Mouse (Mus musculus): ENCODE measurements around the gene Tshz3.

Tshz3 gene

DNA sequence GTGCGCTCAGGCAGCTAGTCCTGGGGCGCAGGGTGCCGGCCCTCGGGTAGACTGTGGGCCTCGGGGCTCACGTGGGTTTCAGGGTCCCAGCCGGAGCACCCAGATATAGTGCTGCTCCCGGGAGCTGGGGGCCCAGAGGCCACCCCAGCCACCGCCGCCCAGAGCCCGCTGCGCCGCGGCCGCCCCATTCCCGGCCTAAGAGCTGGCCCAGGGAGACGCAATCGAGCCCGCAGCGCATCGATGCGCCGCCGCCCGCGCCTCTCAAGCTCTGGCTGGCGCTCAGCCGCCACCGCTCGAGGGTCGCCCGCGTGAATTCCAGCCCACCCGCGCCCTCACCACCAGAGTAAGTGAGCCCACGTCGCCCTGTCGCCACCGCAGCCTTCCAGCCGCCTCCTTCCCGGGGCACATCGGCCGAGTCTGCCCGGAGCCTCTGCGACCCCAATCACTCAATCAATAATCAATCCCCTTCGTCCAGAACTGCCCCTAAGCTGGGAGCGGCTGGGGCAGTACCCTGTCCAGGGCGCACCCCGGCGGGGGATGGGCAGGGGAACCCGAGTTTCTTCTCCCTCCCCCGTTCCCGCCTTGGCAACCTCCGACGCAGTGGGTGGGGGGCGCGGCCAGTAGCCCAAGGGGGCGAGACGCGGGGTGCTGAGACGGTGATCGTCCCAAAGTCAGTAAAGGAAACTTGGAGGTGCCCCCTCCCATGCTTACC, 1.4 kb upstream of the Tshz3 start:
- DNase-seq (ENCODE audit: low read depth, low spot score): no peak

DNA sequence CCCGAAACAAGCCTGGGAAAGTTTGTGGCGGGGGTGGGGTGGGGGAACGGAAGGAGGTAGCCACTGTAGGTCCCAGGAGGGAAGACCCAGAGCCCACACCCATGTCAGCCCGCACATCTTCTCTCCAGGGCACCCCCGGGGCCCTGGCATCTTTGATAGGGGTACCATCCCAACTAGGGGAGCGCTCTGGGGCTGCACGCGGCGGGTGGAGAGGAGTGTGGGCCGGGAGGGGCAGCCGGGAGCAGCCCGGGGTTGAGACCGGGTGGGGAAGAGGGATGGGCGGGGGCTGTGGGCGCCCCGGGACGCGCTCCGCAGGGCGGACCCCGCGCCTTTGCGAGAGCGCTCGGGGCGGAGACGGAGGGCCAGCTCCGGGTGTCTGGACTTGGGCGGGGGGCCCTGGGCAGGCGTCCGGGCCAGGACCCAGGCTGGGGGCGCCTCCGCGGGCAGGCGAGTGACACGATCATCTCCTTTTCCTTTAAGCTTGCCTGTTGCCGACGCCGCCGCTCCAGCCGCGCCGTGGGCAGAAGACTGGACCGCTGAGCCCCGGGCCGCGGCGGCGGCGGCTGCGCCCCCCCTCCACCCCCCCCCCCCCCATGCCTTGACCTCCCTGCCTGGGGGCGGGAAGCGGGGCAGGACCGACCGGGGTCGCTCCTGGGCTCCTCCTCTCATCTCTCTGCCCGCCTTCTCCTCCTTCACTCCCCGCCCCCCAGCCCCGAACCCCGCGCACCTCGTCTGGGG, 631 bp upstream of the Tshz3 start:
- DNase-seq (ENCODE audit: low read depth, low spot score): no peak

DNA sequence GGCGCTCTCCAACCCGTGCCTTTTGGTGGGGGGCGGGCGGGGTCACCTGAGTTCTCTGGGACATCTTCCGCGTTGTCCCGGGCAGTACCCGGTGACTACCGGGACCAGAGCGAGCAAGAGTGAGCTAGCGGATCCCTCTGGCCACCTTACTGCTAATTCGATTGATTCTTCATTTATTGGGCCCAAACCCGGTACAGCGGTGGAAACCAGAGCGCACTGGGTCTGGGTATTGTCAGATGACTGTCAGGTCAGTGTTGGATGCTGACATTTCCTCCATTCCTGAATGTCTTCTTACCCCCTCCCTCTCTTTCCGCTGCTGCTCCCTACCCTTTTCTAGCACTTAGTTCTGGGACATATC, 650 bp downstream of the Tshz3 start:
- DNase-seq (ENCODE audit: low read depth, low spot score): no peak

DNA sequence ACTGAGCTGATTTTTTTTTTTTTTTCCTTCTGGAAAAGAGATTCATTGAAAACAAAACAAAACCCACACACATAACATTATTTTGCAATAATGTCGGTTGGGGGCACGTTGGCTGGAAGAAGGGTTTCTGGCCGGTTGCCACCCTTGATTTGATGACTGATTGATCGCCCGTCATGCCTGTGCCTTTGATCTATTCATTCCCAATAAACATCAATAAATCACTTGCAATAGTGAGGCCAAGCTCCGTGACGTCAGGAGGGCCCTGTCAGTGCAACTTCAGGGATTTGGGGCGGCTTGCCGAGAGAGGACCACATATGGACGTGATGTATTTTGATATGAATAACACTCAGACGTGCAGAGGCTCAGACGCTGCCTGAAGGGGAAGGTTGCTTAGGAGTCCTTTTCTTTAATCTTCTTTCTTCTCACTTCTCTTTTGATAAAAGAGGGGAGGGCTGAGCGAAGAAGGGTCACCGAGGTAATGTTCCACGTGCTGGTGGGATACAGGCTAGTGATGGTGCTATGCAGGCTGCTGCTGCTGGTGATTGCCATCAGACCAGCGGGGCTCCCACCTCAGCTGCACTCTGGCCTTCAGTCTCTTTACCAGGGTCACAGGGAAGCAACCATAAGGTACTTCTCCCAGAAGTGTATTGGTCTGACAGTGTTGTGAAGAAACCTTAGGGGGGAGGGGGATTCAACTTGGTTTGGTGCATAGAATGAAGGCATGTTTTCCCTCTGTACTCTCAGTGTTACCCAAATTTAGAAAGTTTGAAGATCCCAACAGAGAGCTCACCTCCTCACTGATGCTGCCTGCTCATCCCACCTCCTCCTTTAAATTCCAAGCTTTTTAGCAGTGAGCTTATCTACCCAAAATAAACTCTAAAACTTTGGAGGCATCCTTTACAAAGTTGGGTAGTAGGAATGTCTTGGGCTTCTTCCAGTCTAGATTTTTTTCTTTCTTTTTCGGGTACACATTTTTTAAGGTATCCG, 1.4 kb downstream of the Tshz3 start:
- DNase-seq (ENCODE audit: low read depth, low spot score): no peak

DNA sequence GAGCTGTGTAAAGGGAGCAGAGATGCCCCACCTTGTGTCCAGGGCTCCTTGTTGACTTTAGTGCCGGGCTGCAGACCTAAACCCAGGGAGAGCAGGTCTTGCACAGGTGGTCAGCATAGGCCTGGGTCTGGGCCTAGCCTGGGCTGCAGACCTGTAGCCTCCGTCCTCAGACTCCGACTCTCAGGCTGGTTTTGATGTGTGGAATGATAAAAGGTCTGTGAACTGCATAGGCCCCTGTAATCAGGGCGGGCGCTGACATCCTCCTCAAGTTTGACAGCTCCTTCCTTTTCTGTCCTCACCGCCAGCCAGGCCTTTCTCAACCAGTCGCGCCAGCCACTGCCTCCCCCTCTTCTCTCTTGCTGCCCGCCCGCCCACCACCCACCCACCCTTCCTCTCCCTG, 8.7 kb downstream of the Tshz3 start:
- DNase-seq (ENCODE audit: low read depth, low spot score): no peak

DNA sequence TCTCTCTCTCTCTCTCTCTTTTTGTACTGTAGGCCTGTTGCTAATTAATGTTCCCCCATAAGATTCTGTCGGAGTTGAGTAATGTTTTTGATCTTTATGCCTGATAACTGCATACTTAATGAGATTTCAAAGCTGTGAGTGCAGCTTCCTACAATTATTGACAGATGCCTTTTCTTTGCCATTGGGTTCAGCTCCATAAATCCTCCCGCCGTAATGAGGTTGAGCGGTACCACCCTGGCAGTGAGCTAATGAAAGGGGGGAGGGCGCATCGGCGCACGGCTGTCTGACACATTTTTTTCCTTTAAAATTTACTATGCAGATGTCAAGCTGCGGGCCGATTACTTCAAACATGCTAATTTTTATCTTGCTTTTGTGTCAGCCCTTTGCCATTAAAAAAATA, 9.3 kb downstream of the Tshz3 start:
- no peak for DNase-seq (ENCODE audit: low read depth, low spot score)

DNA sequence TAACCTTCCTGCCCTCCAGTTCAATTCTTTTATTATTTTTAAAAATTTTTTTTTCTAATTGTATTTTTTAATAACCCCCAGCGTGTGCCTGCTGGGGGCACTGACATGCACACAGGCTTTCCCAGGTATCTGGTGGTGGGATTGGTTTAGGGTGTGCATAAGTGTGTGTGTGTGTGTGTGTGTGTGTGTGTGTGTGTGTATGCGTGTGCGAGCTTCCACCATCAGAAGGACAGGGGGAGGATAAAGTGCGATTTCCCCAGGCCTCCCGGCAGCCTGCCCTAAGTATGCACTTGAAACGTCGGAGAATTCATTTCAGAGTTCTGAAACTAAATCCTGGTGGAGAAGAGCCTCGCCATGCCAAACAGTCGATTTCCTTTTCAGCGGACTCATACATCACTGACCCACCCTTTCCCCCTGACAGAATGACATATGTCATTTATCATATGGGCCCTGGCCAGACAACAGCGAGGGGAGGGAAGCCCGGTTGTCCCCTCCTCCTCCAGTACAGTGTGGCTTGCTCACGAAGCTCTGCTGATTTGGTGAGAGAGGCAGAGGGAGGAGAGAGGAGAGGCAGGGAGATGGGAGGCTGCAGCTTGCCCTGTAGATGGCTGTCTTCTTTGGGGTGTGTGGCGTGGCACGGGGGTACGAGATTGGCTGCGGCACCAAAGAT, 9.9 kb downstream of the Tshz3 start:
- no peak for DNase-seq (ENCODE audit: low read depth, low spot score)

DNA sequence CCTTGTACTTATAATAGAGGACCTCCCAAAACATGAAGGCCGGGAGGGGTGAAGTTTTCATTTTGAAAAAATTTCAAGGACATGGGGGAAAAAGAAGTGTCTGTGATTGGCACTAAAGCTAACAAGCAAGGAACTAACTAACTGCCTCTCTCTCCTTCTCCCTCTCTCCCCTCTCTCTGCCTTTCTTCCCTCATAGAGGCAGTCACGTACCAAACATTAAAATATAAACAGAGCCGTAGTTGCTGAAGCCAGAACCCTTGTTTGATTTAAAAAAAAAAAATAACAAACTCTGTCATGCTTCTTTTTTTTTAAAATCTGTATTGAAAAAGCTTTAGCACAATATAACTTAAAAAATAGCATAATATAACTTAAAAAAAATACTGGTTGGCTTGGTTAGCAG, 10.9 kb downstream of the Tshz3 start:
- no peak for DNase-seq (ENCODE audit: low read depth, low spot score)

DNA sequence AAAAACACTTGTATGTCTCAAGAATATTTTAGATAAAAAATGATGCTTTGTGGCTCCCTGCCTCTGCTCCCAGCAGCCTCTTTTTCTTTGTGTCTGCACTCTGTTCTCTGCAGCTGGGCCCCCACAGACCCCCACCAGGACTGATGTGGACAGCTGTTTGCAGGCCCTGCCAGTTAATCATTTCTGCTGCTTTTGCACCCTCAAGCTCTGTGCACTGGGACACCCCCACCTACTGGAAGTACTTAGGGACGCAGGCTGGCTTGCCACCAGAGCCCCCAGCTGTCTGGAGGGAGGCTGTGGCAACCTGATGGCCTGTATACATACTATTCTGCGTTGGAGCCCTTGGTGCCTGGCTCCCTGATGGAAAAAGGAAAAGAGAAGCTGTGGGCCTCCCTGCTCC, 11.3 kb downstream of the Tshz3 start:
- no peak for DNase-seq (ENCODE audit: low read depth, low spot score)

DNA sequence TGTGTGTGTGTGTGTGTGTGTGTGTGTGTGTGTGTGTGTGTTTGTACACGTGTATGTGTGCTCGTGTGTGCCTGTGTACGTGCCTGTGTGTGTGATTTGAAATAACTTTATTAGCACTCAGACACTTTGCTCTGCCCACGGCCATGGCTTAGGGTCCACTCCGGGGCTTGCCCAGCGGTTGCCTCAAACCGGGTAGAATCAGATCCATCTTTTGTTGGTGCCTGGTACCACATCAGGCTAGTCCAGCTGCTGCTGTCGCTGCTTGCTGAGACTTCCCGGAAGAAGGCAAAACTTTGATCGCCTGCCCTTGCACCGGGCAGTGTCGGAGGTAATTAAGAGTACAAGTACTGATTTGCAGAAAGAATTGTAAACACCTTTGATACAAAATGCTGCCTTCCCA, 12.1 kb downstream of the Tshz3 start:
- no peak for DNase-seq (ENCODE audit: low read depth, low spot score)

DNA sequence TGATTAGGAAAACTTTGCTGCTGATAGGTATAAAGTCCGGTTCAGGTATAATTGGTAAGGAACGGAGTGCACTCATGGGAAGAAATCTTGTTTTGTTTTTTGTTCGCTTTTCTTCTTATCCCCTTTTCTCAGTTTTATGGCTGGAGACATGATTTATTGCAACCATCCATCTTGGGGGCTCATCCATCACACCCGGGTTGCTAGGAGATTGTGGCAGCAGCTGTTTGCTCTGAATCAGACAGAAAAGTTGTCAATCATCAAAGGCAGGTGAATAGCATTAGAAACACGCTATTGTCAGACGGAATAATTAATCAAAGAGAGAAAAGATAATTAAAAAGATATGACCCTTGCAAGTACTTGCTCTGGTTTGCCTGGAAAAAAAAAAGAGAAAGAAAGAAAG, 12.5 kb downstream of the Tshz3 start:
- no peak for DNase-seq (ENCODE audit: low read depth, low spot score)

DNA sequence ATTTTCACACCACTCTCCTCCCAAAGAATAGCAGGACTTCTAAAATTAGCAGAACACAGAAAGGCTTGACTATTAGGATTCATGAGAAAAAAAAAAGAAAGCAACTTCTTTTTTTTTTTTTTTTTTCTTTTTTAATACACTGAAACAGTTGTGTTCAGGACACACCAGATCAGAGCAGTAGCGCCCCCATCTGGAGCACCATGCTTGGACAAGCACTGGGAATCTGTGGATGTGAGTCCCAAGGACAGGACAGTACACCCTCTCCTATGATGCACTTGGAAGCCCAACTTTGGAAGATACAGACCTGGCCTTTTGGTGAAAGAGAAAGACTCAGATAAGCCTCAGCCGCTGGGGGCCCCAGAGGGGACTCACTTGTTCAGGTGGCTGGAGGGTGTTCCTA, 13.8 kb downstream of the Tshz3 start:
- DNase-seq (ENCODE audit: low read depth, low spot score): no peak

DNA sequence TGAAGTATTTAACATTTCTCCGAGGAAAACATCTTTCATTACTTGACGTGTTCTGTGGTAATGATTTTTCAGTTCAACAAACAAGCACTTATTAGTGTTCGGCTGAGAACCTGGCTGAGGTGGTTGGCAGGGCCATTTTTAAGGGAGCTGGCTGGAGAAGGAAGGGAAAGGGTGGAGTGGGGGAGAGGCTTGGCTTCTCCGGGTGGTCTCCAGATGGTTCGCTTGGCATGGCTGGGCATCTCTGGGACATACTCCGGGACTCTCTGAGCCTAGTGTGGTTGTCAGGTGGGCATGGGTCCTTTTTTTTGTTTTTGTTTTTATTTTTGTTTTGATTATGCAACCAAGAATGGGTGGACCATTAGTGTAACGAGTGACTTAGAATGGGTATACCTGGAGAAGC, 16.4 kb downstream of the Tshz3 start:
- no peak for DNase-seq (ENCODE audit: low read depth, low spot score)

DNA sequence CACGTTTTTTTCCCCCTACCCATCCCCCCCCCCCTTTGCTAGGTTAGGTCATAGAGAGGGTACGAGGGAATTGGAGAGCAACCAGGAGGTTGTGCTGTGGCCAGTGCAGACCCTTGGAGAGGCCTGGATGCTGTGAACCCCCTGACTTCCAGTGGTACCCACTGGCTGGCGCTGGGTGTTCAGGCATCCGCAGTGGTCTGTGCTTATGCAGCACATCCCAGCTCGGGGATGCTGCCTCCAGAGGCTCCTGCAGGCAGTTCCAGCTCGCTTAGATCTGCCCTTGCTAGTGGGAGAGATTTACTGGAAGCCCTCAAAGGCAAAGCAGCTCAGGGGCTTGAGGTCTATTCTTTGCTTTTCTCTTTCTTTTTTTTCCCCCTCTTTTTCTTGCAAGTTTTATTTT, 19.3 kb downstream of the Tshz3 start:
- no peak for DNase-seq (ENCODE audit: low read depth, low spot score)

DNA sequence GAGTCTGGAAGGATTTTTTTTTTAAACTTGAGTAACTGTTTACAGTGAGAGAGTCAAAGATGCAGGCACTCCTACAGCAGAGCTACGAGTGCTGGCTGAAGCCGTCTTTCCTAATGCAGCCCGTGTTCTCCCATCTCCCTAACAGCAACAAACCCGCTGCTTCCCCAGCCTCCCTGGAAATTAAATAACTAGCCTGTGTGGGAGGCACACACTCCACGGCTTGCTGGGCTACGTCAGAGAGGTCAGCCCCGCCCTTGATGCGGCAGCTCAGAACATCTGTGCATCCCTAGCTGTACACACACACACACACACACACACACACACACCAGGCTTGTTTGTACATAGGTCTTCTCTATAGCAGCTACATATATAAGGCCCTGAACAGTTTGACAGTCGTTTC, 22.9 kb downstream of the Tshz3 start:
- no peak for DNase-seq (ENCODE audit: low read depth, low spot score)

DNA sequence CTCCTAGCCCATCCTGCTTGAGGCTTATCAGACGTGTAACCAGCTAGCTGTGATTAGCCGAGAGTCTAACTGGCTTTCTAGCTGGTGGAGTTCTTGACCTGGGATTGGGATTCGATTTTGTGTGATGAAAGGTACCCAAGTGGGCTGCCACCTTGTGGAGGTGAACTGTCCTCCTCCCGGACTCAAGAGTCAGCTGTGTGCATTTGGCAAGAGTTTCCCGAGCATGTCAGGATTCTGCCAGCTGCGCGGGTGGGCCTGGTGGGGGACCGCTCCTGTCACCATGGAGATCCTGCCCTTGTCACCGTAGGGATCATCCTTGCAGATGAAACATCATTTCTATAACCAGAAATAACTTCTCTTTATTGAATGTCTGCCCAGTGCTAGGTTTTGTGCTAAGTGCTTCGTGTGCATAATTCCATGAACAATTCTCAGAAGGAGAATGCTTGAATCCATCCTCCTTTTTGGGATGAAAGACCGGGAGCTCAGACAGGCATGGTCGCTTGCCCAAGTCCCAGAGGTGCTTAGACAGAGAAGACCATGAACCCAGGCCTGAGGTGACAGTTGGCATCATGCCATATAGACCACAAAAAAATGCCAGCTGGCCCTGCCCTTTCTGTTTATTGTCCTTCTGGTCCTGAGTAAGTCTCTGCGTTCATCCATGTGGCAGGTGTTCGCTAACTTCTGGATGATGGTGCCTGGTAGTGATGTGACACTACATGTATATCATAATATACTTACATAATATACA, 38.6 kb downstream of the Tshz3 start:
- no peak for DNase-seq (ENCODE audit: low read depth, low spot score)

DNA sequence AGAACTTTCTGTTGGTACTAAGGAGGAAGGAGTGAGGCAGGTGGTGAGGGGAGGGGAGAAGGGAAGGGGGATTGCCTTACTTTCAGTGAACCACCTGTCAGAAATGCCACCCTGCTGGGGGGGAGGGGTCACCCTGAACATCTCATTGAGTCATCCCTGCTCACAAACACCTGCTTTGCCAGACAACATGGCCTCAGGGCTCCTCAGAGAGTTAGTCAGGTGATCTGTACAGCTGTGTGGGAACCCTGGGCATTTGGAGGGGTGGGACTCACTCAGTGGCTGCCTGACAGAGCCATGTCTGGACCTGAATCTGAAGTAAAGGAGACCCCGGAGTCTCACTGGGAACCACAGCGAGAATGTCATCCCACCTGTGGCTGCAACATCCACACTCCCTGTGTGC, 53.6 kb downstream of the Tshz3 start:
- DNase-seq (ENCODE audit: low read depth, low spot score): no peak

DNA sequence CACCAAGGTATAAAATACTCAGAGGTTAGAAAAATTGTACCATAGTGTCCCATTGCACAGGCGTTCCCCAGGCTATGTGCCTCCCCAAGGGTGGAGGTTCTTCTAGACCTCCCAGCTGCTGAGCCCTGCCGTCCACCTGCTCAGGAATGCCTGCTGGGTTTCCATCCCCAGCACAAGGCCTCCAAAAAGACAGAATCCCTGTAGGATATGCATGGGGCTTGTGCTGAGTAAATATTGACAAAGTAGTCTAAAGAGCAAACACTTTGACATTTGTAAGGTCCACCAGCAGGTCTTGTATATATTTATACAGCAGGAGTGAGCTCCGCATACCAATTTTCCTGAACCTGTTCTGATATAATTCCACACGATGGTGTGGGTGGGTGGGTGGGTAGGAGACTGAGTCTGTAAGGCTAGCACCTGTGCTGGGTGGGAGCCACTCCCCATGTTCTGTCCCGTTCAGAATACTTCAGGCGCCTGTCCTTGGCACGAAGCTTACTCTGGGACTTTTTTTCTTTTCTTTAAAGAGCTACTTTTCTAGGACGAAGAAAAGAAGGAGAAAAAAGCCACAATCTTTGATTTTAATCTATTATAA, 69.7 kb downstream of the Tshz3 start:
- no peak for DNase-seq (ENCODE audit: low read depth, low spot score)

DNA sequence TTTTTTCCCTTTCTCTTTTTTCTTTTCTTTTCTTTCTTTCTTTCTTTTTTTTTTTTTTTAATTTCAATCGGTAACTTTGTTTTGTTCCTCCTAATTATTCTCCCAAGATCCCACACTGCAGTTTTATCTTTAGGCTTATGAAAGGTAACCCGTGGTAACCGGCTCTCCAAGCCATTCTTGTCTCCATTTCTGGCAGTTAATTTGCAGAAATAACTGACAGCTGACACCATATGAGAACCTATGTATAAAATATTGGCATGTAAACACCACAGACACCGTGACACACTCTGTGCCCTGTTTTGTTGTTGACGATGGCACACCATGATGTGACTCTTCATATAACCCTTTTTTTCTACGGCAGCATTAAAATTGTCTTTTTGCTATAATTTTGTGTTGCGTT, 75.2 kb downstream of the Tshz3 start:
- DNase-seq (ENCODE audit: low read depth, low spot score): no peak

DNA sequence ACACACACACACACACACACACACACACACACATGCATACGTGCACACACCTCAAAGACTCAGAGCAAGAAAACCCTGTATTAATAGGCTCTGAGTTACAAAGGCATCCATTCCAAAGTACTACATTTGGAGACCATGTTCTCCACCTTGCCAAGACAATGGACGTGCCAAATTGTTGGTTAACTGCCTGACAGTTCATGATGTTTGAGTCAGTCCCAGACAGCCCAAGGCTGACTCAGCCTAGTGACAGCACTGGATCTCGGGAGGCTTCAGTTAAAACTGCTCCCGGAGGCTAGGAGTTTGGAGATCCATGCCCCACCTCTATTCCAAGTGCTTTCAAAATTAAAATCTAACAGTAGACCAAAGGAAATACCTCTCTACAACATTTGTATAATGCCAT, 79.0 kb downstream of the Tshz3 start:
- DNase-seq (ENCODE audit: low read depth, low spot score): no peak

DNA sequence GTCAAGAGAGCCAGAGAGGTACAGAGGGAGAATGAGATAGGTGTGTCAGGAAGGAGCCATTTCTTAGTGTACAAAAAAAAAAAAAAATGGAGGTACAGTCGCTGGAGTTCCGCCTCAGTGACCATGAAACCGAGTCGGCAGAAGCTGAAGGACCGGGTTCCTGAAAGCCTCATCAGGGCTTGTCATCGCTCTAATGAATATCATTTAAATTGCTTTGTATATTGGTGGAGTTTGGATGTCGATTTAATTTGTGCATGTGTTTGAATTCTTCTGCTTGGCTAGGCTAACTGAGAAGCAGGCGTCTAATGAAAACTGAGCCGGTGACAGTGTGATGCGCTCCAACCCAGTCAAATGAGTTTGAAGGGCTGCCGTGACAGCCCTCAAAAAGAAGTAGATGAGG, 80.5 kb downstream of the Tshz3 start:
- DNase-seq (ENCODE audit: low read depth, low spot score): no peak

All from CD4-positive helper T cell, adult 2 months (primary cell).